Mouse (Mus musculus) forebrain, embryonic 11.5 days (tissue): ENCODE results near the gene Ctsd. TPM values are rescaled to one million over a fixed set of nuclear protein-coding genes. Genes with fewer than 3 reads are reported as not detected.
A peak's percentile ranks its signal among the peaks of the same experiment; 100 is the strongest.

Experiments
- ATAC-seq: fragments of 200-750 bp; cut with Nextera tagmentation; replicated peaks from 2 replicates; pipeline ENCODE4 v1.8.0; 2017; ENCODE audit warnings: moderate TSS enrichment; ENCODE audit not compliant: low FRiP score
- DNase-seq: peaks from one replicate; pipeline ENCODE4 v3.0.0-alpha.2; 2017; ENCODE audit warnings: low spot score
- H3K27ac ChIP-seq: fragments of 300-500 bp; sonication (generic); 2 replicates; pipeline ENCODE4 v1.5.1; 2014; ENCODE audit warnings: low read depth, low read length
- H3K27me3 ChIP-seq: fragments of 300-500 bp; sonication (generic); 2 replicates; pipeline ENCODE4 v1.6.1; 2014; ENCODE audit warnings: mild to moderate bottlenecking, low read length, mixed read lengths; ENCODE audit not compliant: control insufficient read depth, insufficient read depth
- H3K36me3 ChIP-seq: fragments of 300-500 bp; sonication (generic); 2 replicates; pipeline ENCODE4 v1.6.1; 2014; ENCODE audit warnings: mild to moderate bottlenecking, low read length, moderate library complexity, mixed read lengths; ENCODE audit not compliant: control insufficient read depth, insufficient read depth
- H3K4me1 ChIP-seq: fragments of 300-500 bp; sonication (generic); replicated peaks from 2 replicates; pipeline ENCODE4 v1.6.1; 2014; ENCODE audit warnings: low read length, mixed read lengths; ENCODE audit not compliant: control insufficient read depth, insufficient read depth
- H3K4me2 ChIP-seq: fragments of 300-500 bp; sonication (generic); 2 replicates; pipeline ENCODE4 v1.6.1; 2014; ENCODE audit warnings: low read depth, mild to moderate bottlenecking, low read length, moderate library complexity, mixed read lengths; ENCODE audit not compliant: severe bottlenecking
- H3K4me3 ChIP-seq: fragments of 300-500 bp; sonication (generic); 2 replicates; pipeline ENCODE4 v1.5.1; 2014; ENCODE audit warnings: low read depth, low read length
- H3K9ac ChIP-seq: fragments of 300-500 bp; sonication (generic); 2 replicates; pipeline ENCODE4 v1.6.1; 2014; ENCODE audit warnings: low read length
- H3K9me3 ChIP-seq: fragments of 300-500 bp; sonication (generic); 2 replicates; pipeline ENCODE4 v1.6.1; 2016; ENCODE audit warnings: low read length, mixed read lengths; ENCODE audit not compliant: control insufficient read depth
- WGBS: fragments of 180-500 bp; shearing (Covaris S2); extraction: QIAGEN DNeasy Blood & Tissue Kit; methylation state at CpG from one replicate; pipeline ENCODE4 v1.1.7; 2014; 5-methylcytosine and 5-hydroxymethylcytosine counted together
- polyA plus RNA-seq: library from polyadenylated mRNA; unstranded; fragments of >200 nt; fragmentation: Nextera tagmentation; extraction: Ambion mirVana; gene quantifications from 2 replicates; pipeline ENCODE4 v1.2.1, GENCODE M21; 2014

Ctsd gene
- polyA plus RNA-seq, 1 experiment from 2014 or later, result 129 TPM

DNA sequence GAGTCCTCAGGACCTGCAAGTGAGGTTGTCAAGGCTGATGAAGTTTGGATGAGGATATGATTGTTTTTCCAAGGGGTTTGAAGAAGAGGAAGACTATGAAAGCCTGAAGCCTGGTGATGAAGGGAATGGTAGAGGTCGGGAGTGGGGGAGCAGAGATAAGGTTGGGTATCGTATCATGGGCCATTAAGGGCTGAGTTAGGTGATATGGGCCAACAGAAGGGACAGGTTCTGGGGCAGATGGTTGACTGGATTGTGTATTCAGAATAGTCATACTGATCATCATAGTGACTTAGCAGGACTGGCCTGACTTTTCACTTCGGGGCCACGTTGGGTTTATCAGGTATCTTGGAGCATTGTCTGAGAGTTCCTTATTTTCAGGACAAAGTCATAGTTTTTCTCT is 7.6 kb upstream of the Ctsd start:
- no peak overlapping the region for H3K9ac ChIP-seq
- no peaks in the 10 kb centered on the region for H3K4me1 ChIP-seq
- DNase-seq (no peak), ATAC-seq (no peak)
- H3K36me3 ChIP-seq, result no peaks in the 10 kb centered on the region
- H3K9me3 ChIP-seq, result no peaks in the 10 kb centered on the region
- no peak overlapping the region for H3K4me3 ChIP-seq
- no peak overlapping the region for H3K27ac ChIP-seq
- no peaks in the 10 kb centered on the region for H3K27me3 ChIP-seq
- 87% methylated on average over 4 of the region's 4 CpGs for WGBS
- H3K4me2 ChIP-seq, result no peak overlapping the region

DNA sequence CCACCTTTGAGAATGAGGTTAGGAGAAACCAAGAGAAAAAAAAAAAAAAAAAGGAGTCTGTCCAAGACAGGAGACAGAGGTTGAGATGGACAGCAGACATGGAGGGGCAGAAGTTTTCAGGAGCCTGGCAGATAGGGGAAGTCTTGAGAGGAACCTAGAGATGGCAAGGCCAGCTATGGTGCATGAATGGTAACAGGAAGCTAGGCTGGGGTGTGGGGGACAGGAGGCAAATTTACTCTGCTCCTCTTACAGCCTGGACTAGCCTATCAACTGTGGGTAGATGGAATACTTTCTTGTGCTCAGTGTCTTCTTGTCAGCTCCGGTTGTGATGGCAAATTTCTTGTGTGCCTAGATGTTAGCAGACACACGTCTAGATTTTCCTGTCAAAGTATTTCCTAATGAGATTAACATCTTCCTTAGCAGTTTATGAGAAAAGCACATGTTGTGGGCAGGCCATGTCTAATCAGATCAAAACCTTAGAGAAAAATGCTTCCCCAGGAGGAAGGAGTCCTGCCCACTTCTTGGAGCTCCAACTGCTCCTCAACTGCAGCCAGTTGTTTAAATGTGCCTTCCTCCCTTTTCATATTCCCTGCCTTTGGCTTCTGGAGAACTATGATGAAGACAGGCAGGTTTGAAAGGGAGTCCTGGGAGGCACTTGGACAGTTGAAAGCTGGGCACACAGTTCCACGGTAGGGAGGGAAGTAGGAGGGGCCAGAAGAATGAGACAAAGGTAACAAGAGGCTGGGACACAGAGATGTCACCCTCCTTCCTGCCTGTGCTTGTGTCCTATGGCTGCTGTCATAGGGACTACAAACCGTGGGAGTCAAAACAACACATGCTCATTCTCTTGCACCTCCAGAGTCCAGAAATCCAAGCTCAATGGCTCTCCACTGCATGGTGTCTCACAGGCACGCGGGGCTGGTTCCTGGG is 6.7 kb upstream of the Ctsd start:
- Histone ChIP-seq H3K27ac (no peak overlapping the region), H3K27me3 (no peaks in the 10 kb centered on the region), H3K4me3 (no peak overlapping the region), H3K9ac (no peak overlapping the region), H3K4me2 (no peak overlapping the region), H3K36me3 (no peaks in the 10 kb centered on the region), H3K4me1 (no peaks in the 10 kb centered on the region), H3K9me3 (no peaks in the 10 kb centered on the region)
- 74% methylated on average over 6 of the region's 6 CpGs for WGBS
- no peak for ATAC-seq
- no peak for DNase-seq

DNA sequence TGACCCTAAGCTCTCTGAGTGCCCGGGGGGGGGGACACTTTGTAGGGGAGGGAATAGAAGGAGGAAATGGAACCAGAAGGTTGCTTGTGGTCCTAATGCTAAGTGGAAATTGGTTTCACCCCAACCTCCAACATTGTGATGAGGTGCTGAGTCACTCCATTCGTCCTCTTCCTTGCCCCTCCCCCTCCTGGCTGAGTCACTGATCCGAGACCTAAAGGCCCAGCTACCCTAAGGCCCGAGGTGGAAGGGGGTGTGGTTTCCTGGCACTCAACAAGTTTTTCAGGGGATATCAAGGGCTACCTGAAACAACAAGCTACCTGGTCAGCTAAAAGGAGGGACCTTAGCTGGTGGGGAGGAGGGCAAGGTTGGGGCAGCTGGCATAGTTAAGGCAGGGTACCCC is 5.4 kb upstream of the Ctsd start:
- ATAC-seq (no peak), DNase-seq (no peak)
- Histone ChIP-seq H3K9me3 (no peaks in the 10 kb centered on the region), H3K4me2 (no peak overlapping the region), H3K4me3 (no peak overlapping the region), H3K27ac (no peak overlapping the region), H3K27me3 (no peaks in the 10 kb centered on the region), H3K36me3 (no peaks in the 10 kb centered on the region), H3K9ac (no peak overlapping the region), H3K4me1 (no peaks in the 10 kb centered on the region)
- WGBS, result 31% methylated on average over 4 of the region's 4 CpGs

DNA sequence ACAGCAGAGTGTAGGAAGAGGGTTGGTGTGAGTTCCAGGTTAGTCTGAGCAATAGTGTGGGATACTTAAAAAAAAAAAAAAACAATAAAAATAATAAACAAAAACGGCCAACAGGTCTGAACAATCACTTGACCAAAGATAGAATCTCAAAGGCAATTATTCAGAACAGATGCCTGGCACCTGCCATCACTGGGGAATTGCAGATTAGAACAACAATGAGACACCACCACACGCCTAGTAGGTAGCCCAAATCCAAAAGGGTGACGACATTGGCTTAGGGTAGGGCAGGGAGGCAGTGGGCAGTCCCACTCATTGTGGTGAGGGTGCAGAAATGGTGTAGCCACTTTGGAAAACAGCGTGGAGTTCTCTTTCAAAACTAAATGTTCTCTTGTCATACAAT is 3.8 kb upstream of the Ctsd start:
- ATAC-seq, result no peak
- no peaks in the 10 kb centered on the region for H3K36me3 ChIP-seq
- WGBS, result 81% methylated on average over 4 of the region's 4 CpGs

DNA sequence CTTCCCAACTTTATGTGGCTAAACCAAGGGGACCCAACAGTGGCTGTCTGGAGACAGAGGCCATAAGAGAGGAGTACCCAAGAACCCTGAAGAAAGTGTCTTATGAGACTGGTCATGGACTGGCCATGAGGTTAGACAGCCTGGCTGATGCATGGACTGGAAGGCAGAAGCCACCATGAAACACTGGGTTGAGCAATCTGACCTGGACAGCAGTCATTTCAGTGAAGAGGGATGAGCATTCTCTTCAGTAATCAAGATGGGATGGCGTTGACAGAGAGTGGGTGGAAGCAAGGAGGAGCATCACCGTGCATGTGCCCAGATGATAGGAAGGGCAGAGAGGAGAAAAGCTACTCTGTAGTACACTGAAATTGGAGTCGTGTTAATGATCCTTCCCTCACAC is 3.3 kb upstream of the Ctsd start:
- Histone ChIP-seq H3K4me3 (no peak overlapping the region), H3K36me3 (no peaks in the 10 kb centered on the region), H3K27ac (no peak overlapping the region), H3K27me3 (no peaks in the 10 kb centered on the region), H3K9ac (no peak overlapping the region), H3K4me1 (peaks cover 8% of the 10 kb centered on the region), H3K9me3 (no peaks in the 10 kb centered on the region), H3K4me2 (no peak overlapping the region)
- 86% methylated on average over 3 of the region's 3 CpGs for WGBS
- no peak for DNase-seq
- ATAC-seq, result no peak

More for the DNA sequence above, 3.8 kb upstream of the Ctsd start:
- no peaks in the 10 kb centered on the region for H3K9me3 ChIP-seq
- no peaks in the 10 kb centered on the region for H3K27me3 ChIP-seq
- DNase-seq, result no peak
- no peak overlapping the region for H3K4me2 ChIP-seq
- H3K27ac ChIP-seq, result no peak overlapping the region
- H3K9ac ChIP-seq, result no peak overlapping the region
- no peak overlapping the region for H3K4me3 ChIP-seq
- H3K4me1 ChIP-seq, result peaks cover 5% of the 10 kb centered on the region

DNA sequence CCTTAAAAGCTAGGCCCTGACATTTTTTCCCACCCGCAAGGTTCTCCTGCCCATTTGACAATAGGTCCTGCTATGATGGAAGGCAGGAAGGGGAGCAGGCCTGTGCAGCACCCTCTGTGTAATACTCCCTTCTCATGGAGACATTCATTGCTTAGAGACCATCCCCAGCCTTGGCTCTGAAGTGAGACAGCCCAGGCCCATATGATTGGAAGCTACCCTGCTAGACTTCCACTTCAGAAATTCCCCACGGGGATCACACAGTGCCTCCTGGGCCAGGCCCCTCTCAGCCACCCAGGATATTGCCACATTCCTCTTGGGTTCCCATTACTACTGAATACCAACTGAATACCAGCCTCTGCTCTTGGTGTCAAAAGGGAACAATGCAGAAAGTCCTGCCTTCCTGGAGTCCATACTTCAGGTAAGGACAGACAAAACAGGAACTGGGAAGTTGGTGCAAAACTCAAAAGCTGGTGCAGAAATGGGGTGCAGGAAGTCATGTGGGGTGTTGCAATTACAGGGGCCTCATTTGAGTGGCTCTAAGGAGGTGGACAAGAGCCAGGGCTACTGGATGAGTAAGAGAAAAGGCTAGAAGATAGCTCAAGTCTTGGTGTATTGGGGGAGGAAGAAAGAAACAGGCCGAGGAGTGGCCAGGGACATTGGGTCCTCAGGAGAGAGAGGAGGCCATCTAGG is 2.3 kb upstream of the Ctsd start:
- WGBS, result 82% methylated on average over 3 of the region's 3 CpGs

DNA sequence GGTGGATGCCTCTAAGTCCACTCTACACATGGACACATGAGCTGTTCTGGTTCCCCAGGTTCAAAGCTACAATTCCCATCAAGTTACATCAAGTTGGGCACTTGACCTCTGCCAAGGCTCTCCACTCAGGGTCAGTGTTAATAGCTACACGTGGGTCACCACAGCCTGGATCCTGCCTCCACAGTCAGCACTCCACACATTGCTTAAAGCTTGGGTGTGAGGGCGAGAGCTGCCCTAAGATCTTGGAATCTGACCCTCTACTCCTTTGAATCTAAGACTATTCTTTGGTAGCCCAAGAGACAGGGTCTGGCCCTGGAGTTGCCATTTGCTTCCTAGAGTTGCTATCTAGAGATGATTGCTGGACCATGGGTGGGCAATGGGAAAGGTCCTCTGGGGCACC is 902 bp upstream of the Ctsd start:
- DNase-seq (no peak), ATAC-seq (no peak)
- 93% methylated on average over 2 of the region's 2 CpGs for WGBS
- Histone ChIP-seq H3K4me1 (peaks cover 8% of the 10 kb centered on the region), H3K9me3 (no peaks in the 10 kb centered on the region), H3K4me2 (no peak overlapping the region), H3K27me3 (no peaks in the 10 kb centered on the region), H3K27ac (no peak overlapping the region), H3K36me3 (no peaks in the 10 kb centered on the region; the same call in 1 of the 2 replicates), H3K4me3 (no peak overlapping the region), H3K9ac (no peak overlapping the region)

More for the DNA sequence above, 2.3 kb upstream of the Ctsd start:
- Histone ChIP-seq H3K9ac (no peak overlapping the region), H3K36me3 (no peaks in the 10 kb centered on the region; the same call in 1 of the 2 replicates), H3K4me1 (peaks cover 8% of the 10 kb centered on the region), H3K27ac (no peak overlapping the region), H3K4me2 (no peak overlapping the region), H3K27me3 (no peaks in the 10 kb centered on the region), H3K9me3 (no peaks in the 10 kb centered on the region), H3K4me3 (no peak overlapping the region)
- DNase-seq (no peak), ATAC-seq (no peak)

DNA sequence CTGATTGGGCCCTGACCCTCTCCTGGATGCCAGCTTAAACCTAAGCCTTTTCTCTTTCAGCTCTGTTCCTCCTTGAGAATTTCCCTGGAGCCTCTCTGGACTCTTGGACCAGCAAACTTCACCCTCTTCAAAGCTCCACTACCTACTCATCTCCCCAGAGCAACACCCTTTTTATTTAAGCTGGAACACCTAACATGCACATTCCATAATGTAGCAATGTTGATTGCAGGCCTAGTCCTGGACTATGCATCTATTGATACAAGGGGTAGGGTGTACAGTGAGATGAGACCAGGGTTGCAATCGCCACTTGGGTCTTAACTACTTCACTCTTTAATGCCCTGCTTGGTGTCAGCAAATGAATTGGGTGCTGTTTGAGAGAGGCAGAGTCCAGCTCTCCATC is 360 bp upstream of the Ctsd start:
- Histone ChIP-seq H3K4me1 (peaks cover 8% of the 10 kb centered on the region), H3K27ac (no peak overlapping the region), H3K4me2 (peak overlapping the region; percentile 87), H3K36me3 (no peaks in the 10 kb centered on the region; the same call in 1 of the 2 replicates), H3K4me3 (peak overlapping the region; percentile 84), H3K9me3 (no peaks in the 10 kb centered on the region), H3K27me3 (no peaks in the 10 kb centered on the region), H3K9ac (no peak overlapping the region)
- ATAC-seq (peak; percentile 25), DNase-seq (no peak)
- WGBS, result 95% methylated on average over 1 of the region's 1 CpGs
